Comparison of ENCODE assay signal across 29 mouse cellular contexts in the genomic region with DNA sequence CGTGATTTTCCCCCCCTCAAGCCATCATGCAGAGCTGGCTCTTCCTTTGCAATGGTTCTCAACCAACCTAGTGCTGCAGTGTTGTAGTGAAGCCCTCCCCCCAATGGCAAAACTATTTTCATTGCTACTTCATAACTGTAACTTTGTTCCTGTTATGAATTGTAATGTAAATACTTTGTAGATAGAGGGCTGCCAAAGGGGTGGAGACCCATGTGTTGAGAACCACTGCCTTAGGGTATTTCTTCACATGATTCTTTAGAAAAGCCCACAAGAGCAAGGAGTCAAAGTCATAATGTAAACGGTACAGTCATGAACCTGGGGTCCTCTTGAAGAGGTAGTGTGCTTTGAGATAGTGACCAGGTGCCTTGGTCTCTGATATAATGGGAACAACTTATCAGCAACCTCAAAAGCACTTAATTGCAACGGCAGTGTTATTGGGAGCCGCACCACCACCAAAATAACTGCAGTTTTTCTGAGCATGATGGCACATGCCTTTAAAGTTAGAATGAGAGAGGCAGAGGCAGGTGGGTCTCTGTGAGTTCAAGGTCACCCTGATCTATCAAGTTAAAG.
DNase-seq lines count a peak whose midpoint lies in the region; ATAC-seq and TF ChIP-seq lines count a peak whose summit lies in the region.
"Had no signal": no experiment of that assay in that cellular context is flagged by ENCODE, and none has a peak within 500 bp of the region (broad histone marks: within the 10 kb centered on the region; RNA-seq: fewer than 3 reads in every experiment).

No protein-coding gene starts in this region.

- no peak for ATAC-seq in liver, embryonic 12.5 days
- ATAC-seq in lung, embryonic 16.5 days (ENCODE audit: low read depth), result peak; percentile 87
- ATAC-seq in CD4-positive, CD25-positive, alpha-beta regulatory T cell, adult 4 months, result no peak
- ATAC-seq: forebrain, postnatal 0 days; intestine, embryonic 16.5 days had no signal

- H3K4me2 ChIP-seq in liver, embryonic 12.5 days, result no peak overlapping the region
- H3K4me2 ChIP-seq in lung, embryonic 16.5 days (ENCODE audit: low read depth, low read length), result no peak overlapping the region
- H3K4me2 ChIP-seq: heart, embryonic 11.5 days; hindbrain, embryonic 13.5 days; limb, embryonic 13.5 days; stomach, embryonic 15.5 days had no signal

- peaks cover 59% of the 10 kb centered on the region for H3K4me1 ChIP-seq in liver, embryonic 12.5 days
- H3K4me1 ChIP-seq in MEL (ENCODE audit: control insufficient read depth in 1 of 2, insufficient read depth in 2 of 2, low read length in 2 of 2), result peaks cover 0 to 9% of the 10 kb centered on the region in 2 experiments; a peak in 3 of 4 replicates
- H3K4me1 ChIP-seq in lung, embryonic 16.5 days (replicated peaks; ENCODE audit: control insufficient read depth, insufficient read depth, low read length), result peaks cover 12% of the 10 kb centered on the region
- peaks cover 14% of the 10 kb centered on the region for H3K4me1 ChIP-seq in midbrain, embryonic 10.5 days
- H3K4me1 ChIP-seq: limb, embryonic 13.5 days; stomach, embryonic 15.5 days had no signal

- TF ChIP-seq POLR2A in MEL (IDR thresholded peaks at IDR 0.05; ENCODE audit: control insufficient read depth in 1 of 2, insufficient read depth in 1 of 2, low read depth in 1 of 2, low read length in 2 of 2, poor library complexity in 1 of 2), result no peak

- no peak overlapping the region for H3K4me3 ChIP-seq in liver, embryonic 12.5 days
- no peak overlapping the region for H3K4me3 ChIP-seq in MEL (ENCODE audit: control insufficient read depth in 1 of 2, insufficient read depth in 1 of 2, low read depth in 2 of 2, low read length in 2 of 2)
- no peak overlapping the region for H3K4me3 ChIP-seq in lung, embryonic 16.5 days (ENCODE audit: low read length)
- no peak overlapping the region for H3K4me3 ChIP-seq in midbrain, embryonic 10.5 days
- H3K4me3 ChIP-seq: erythroblast, embryonic 14.5 days; hindbrain, embryonic 13.5 days; limb, embryonic 13.5 days; stomach, embryonic 15.5 days had no signal

- WGBS in liver, embryonic 12.5 days (ENCODE audit: insufficient replicate concordance), result 37% methylated on average over 4 of the region's 4 CpGs
- 40% methylated on average over 4 of the region's 4 CpGs for WGBS in lung, embryonic 16.5 days
- 88% methylated on average over 4 of the region's 4 CpGs for WGBS in midbrain, embryonic 10.5 days

- TF ChIP-seq EP300 in MEL (IDR thresholded peaks at IDR 0.05; ENCODE audit: low read depth in 1 of 2, low read length in 2 of 2), result no peak

- H3K27me3 ChIP-seq in liver, embryonic 12.5 days (replicated peaks), result no peaks in the 10 kb centered on the region
- H3K27me3 ChIP-seq in MEL (ENCODE audit: control insufficient read depth in 1 of 2, insufficient read depth in 2 of 2, low read length in 2 of 2), result no peaks in the 10 kb centered on the region
- no peaks in the 10 kb centered on the region for H3K27me3 ChIP-seq in lung, embryonic 16.5 days (ENCODE audit: control insufficient read depth, insufficient read depth, low read depth, low read length)
- H3K27me3 ChIP-seq in midbrain, embryonic 10.5 days (ENCODE audit: low read depth, poor library complexity, severe bottlenecking), result no peaks in the 10 kb centered on the region; the same call in 1 of the 2 replicates
- H3K27me3 ChIP-seq: hindbrain, embryonic 13.5 days; stomach, embryonic 15.5 days had no signal

- H3K9ac ChIP-seq in liver, embryonic 12.5 days, result peak overlapping the region; percentile 18; the same call in 1 of the 2 replicates
- H3K9ac ChIP-seq in MEL (ENCODE audit: control insufficient read depth, low read depth, low read length, poor library complexity, severe bottlenecking), result no peak overlapping the region
- no peak overlapping the region for H3K9ac ChIP-seq in lung, embryonic 16.5 days (ENCODE audit: low read length)
- H3K9ac ChIP-seq: forebrain, postnatal 0 days; hindbrain, embryonic 13.5 days; limb, embryonic 13.5 days; stomach, embryonic 15.5 days had no signal

- no peak for TF ChIP-seq RAD21 in MEL (IDR thresholded peaks at IDR 0.05; ENCODE audit: low read depth, low read length)

- no peaks in the 10 kb centered on the region for H3K36me3 ChIP-seq in liver, embryonic 12.5 days
- peaks cover 0 to 2% of the 10 kb centered on the region in 2 experiments; a peak in 2 of 4 replicates for H3K36me3 ChIP-seq in MEL (ENCODE audit: control insufficient read depth in 1 of 2, insufficient read depth in 2 of 2, low read length in 2 of 2)
- H3K36me3 ChIP-seq in lung, embryonic 16.5 days (ENCODE audit: control insufficient read depth, insufficient read depth, low read length), result no peaks in the 10 kb centered on the region
- H3K36me3 ChIP-seq in midbrain, embryonic 10.5 days, result no peaks in the 10 kb centered on the region
- H3K36me3 ChIP-seq: G1E; hindbrain, embryonic 13.5 days; limb, embryonic 13.5 days; stomach, embryonic 15.5 days had no signal

- DNase-seq in liver (no peak), MEL (ENCODE audit: low read depth, low spot score) (peak; percentile 27)
- DNase-seq in lung, postnatal 36 days, result peak; percentile 78
- no peak for DNase-seq in midbrain, embryonic 10.5 days (ENCODE audit: low spot score)
- DNase-seq in retina, postnatal 1 day, result no peak
- DNase-seq: adrenal gland, postnatal 25 days; cerebellum, adult 2 months; cerebellum, postnatal 14 days; forebrain, postnatal 0 days; gastrocnemius, postnatal 10 days; heart, adult 11 months; heart, postnatal 4 days; kidney, adult 8-10 months; kidney, postnatal 4 days; midbrain, embryonic 14.5 days; right cerebral cortex, postnatal 14 days; thymus, adult 2 months; thymus, postnatal 36 days had no signal

- TF ChIP-seq CTCF in MEL (IDR thresholded peaks at IDR 0.05 in 2 of 3, conservative IDR thresholded peaks at IDR 0.05 in 1 of 3; ENCODE audit: control insufficient read depth in 1 of 3, insufficient read depth in 1 of 3, low read depth in 2 of 3, low read length in 3 of 3, poor library complexity in 1 of 3, severe bottlenecking in 1 of 3), result no peak

- H3K79me2 ChIP-seq in MEL (ENCODE audit: control insufficient read depth, insufficient read depth, low read length, poor library complexity), result no peaks in the 10 kb centered on the region

- H3K9me3 ChIP-seq in liver, embryonic 12.5 days (replicated peaks), result no peaks in the 10 kb centered on the region
- H3K9me3 ChIP-seq in MEL (replicated peaks; ENCODE audit: insufficient read depth, low read length), result no peaks in the 10 kb centered on the region
- no peaks in the 10 kb centered on the region for H3K9me3 ChIP-seq in lung, embryonic 16.5 days (ENCODE audit: control insufficient read depth, low read length)
- H3K9me3 ChIP-seq in midbrain, embryonic 10.5 days (replicated peaks), result no peaks in the 10 kb centered on the region
- H3K9me3 ChIP-seq: G1E; hindbrain, embryonic 13.5 days; limb, embryonic 13.5 days; stomach, embryonic 15.5 days had no signal

- H3K27ac ChIP-seq in liver, embryonic 12.5 days, result no peak overlapping the region
- H3K27ac ChIP-seq in MEL (ENCODE audit: control insufficient read depth, low read depth, low read length), result no peak overlapping the region
- H3K27ac ChIP-seq in lung, embryonic 16.5 days (ENCODE audit: low read length), result peak overlapping the region; percentile 45; the same call in 1 of the 2 replicates
- no peak overlapping the region for H3K27ac ChIP-seq in midbrain, embryonic 10.5 days (replicated peaks)
- H3K27ac ChIP-seq: hindbrain, embryonic 13.5 days; kidney, postnatal 0 days; limb, embryonic 13.5 days; stomach, embryonic 15.5 days had no signal

TF ChIP-seq in MEL, 35 proteins besides CTCF, POLR2A, EP300 and RAD21:
- TF ChIP-seq TCF12 (IDR thresholded peaks at IDR 0.05; ENCODE audit: low read depth, low read length), result 0 out of 2 replicates have a peak, but pooled peaks have one; percentile 17
- TF ChIP-seq CHD2 (IDR thresholded peaks at IDR 0.05; ENCODE audit: low read length), result no peak
- TF ChIP-seq GABPA (IDR thresholded peaks at IDR 0.05; ENCODE audit: low read depth, low read length), result no peak

Comparison
In these comparisons a context has a peak if more than half of its experiments do, and no peak if none do; other contexts are left out.
1. DNase-seq: peak in MEL (single experiment) and lung, postnatal 36 days (single experiment); none in liver (single experiment), midbrain, embryonic 10.5 days (single experiment) and retina, postnatal 1 day (single experiment).